Mouse (Mus musculus) olfactory bulb, adult 2 months (tissue): Measurements from ENCODE around the gene Kifc3.

Experiments
- CTCF ChIP-seq: fragments of 200-500 bp; IDR thresholded peaks from 2 replicates; pipeline ENCODE4 v1.5.1; 2012; ENCODE audit warnings: low read depth, mild to moderate bottlenecking, low read length, moderate library complexity; ENCODE audit not compliant: insufficient read depth
- POLR2A ChIP-seq: fragments of 200-500 bp; IDR thresholded peaks from 2 replicates; pipeline ENCODE4 v1.6.1; 2012; ENCODE audit warnings: mild to moderate bottlenecking, low read depth, low read length, moderate library complexity; ENCODE audit not compliant: insufficient read depth

DNA sequence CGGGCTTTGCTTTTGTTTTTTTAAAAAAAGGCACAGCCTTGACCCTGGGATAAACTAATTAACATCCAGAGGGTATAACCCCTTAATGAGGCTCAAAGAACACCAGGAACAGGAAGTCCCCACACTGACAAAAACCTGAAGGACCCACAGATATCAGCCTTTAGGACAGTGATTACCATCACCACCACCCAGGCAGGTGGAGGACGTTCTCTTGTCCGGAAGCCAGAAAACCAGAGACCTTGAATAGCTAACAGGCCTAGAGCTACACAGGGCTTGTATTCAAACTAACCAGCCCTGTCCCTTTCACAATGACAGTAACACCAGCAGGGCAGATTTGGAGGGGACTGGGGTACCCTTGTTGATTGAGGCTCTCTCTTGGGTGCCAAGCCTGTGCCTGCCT, 66.4 kb downstream of the Kifc3 start:
- no peak for TF ChIP-seq CTCF
- TF ChIP-seq POLR2A: no peak
